Mouse (Mus musculus) brain, embryonic 14.5 days (tissue): Measurements from ENCODE around the gene Gm11639.

Experiments
- CTCF ChIP-seq: fragments of 200-500 bp; IDR thresholded peaks from 2 replicates; pipeline ENCODE4 v1.5.1; 2012; ENCODE audit warnings: inconsistent platforms, mild to moderate bottlenecking, moderate library complexity, borderline replicate concordance; ENCODE audit not compliant: insufficient read depth, insufficient read length; ENCODE audit errors: extremely low read depth
- POLR2A ChIP-seq: fragments of 200-500 bp; IDR thresholded peaks from 2 replicates; pipeline ENCODE4 v1.6.1; 2012; ENCODE audit warnings: mild to moderate bottlenecking, inconsistent platforms, borderline replicate concordance; ENCODE audit not compliant: poor library complexity, insufficient read depth, insufficient read length, severe bottlenecking; ENCODE audit errors: extremely low read depth

DNA sequence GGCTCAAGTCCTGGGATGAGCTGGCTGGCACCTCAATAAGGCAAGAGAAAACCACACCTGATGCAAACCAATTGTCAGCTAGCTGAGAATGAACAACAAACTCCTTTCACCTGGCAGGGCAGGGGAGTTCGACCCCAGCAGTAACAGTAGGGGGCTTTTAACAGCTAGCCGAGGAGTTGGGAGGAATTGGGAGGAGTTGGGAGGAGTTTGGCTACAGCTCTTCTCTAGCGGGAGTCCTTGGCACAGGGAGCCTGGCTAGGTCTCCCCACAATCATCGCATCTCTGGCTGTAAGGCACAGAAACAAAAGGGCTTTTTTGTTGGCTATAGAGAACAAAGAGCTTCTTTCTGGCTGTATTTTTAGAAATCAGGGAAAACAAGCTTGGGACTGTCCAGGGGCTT is 285.8 kb downstream of the Gm11639 start:
- TF ChIP-seq POLR2A: no peak
- TF ChIP-seq CTCF: no peak
